Mouse (Mus musculus): ENCODE data around the gene Hsdl1. TPM values are rescaled to one million over a fixed set of nuclear protein-coding genes. Genes with fewer than 3 reads are reported as not detected.

Gene Hsdl1
- total RNA-seq, 2 experiments from 2014 or later, result 11.2 to 13.3 TPM

DNA sequence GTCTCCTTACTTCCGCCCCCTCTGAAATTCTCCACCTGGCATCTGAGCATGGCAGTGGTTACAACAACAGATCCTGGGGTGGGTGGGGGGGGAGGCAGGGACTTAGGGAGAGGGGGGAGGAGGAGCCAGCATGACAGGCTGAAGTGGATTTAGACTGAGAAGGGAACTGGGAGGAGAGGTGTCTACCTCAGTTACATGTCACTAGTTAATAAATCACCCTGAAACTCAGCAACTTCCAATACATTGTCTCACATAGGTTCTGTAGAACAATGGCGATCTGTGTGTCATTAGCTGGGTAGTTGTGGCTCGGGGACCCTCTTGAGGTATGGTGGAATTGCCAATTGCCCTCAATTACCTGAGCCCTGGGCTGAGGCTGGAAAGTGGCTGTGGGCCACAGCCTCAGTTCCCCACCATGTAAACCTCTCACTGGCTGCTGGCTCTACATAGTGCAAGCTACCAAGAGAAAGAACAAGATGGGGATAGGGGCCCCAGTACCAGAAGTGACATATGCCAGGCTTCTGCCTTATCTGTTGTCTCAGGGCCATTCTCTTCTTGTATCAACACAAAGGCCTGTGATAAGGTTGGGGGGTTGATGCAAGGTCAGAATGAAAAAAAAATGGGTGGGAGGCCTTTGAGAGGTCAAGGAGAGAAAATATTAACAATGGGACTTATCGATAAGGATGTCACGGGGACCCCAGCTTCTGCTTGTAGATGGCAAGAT, 5.6 kb upstream of the Hsdl1 start:
- DNase-seq, result no peak

DNA sequence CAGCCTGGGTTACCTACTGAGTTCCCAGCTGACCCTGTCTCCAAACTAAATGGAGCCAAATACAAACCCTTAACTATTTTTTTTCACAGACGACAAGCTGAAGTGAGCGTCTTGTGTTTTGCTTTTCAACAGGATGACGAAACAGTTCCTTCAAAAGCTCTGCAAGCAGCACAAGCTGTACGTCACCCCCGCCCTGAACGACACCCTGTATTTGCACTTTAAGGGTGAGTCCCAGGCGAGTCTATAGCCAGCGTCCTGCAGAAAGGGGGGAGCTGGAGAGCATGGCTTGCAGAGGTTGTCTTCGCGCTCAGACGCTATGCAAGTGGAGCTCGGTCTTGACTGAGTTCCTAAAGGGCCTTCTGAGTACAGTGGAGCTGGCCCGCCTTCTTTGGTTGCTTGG, 4.1 kb upstream of the Hsdl1 start:
- no peak for DNase-seq

DNA sequence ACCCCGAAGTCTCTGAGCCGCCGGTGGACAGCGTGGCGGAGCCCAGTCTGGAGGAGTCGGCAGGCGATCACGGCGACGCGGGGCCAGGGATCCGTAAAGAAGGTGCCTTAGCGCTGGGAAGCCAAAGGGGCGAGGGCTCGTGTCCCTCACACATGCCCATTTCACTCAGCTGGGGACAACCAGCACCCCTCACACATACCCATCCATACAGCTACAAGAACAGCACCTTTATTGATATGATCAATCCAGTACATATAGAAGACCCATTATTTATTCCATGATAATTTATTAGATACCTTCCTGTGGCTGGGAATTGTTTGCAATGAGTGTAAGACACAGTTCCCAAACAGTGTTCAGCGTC, 363 bp upstream of the Hsdl1 start:
- no peak for DNase-seq

DNA sequence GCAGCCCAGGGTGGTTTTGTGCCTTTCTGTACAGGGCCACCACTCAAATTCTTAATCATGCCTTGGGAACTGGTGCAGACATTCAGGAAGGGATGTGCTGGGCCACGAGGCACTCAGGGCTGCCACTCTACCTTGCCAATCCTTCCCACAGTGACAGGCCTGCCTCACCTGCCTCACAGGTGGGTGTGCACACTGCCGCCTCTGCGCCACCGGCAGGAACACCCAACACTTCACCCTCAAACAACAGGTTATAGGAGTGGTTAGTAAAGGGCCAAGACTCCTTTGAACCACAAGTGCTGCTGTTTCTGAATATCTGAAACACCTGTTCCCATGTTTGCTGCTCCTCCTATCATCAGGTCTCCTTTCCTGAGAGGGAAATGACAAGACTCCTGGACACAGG, 2.6 kb downstream of the Hsdl1 start:
- no peak for DNase-seq

DNA sequence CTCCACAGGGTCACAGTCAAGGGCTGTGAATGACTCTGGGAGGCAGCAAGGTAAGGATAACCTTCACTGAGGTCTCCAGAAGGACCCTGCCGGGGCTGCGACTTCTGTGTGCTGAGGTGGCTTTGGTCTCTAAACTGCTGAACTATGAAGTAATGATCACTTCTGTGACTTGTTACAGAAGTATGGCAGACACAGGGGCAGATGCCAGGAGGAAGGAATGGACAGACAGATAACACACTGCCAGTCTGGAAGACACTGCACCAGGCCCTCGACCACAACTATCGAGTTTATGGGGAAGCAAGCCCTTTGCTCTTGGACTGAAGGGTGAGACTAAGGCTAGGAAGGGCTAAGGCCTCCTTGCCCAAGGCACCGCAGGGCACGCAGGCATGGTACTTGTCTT, 3.8 kb downstream of the Hsdl1 start:
- no peak for DNase-seq

DNA sequence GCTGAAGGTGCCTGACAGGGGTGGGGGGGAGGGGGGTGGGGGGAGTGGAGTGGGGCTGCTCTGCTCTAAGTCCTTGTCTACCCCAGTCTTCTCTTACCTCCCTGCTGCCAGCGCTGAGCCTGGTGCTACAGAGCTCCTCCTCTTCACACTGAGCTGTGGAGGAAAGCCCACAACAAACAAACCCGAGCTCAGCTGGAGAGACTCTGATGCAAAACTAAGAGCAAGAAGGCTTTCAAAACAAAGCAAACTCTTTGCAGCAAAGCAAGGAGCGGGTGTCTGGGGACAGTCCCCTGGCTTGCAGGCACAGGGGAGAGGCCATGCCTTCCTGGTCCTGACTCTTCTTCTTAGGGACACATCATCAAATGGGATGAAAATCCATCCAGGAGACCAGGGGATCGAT, 5.1 kb downstream of the Hsdl1 start:
- DNase-seq, result no peak

DNA sequence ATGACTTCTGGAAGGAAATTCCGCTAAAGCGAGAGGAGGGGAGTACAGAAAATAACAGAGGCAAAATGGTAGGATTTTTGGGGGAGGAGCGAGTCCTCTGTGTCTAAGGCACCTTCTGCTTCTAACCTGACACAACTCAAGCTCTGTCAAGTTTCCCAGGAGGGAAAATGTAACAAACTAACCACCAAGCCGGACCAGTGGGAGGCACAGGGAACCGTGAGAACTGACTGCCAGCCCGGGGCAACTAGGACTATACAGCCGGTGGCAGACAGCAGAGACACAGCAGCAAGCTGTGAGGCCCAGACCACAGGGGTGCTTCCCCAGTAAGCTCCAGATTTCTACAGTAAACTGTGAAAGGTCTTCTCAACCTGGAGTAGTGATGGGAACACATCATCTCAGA, 6.0 kb downstream of the Hsdl1 start:
- DNase-seq, result no peak

DNA sequence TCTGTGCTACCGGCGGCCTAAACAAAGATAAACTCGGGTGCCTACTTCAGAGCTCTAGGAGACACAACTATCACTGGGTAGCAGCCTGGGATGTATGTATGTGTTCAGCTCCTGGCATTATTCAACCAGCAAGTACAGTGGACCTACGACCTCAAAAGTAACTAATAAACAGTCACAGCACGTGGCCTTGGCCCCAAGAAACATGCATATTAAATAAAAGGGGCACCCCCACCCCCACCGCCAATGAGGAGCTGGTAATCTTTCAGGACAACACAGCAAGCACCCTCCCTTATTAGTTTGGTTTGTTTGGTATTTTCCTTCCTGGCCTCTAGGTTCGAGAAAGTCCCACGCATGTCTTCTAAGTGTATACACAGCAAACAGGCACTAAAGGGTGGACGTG, 6.7 kb downstream of the Hsdl1 start:
- no peak for DNase-seq

DNA sequence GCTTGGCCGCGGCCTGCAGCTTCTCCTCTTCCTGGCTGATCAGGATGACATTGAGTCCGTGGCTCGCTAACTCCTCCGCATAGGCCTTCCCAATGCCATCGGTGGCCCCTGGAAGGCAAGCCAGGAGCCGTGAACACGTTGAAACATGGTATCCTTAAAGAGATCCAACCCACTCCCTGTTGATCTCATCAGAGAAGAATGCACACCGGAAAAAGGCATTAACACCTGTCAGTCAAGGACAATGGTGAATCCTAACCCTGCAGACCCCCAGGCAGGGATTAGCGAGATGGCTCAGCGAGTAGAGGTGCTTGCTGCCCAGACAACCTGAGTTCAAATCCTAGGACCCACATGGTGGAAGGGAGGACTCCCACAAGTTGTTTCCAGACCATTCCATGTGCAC, 8.6 kb downstream of the Hsdl1 start:
- DNase-seq, result no peak

DNA sequence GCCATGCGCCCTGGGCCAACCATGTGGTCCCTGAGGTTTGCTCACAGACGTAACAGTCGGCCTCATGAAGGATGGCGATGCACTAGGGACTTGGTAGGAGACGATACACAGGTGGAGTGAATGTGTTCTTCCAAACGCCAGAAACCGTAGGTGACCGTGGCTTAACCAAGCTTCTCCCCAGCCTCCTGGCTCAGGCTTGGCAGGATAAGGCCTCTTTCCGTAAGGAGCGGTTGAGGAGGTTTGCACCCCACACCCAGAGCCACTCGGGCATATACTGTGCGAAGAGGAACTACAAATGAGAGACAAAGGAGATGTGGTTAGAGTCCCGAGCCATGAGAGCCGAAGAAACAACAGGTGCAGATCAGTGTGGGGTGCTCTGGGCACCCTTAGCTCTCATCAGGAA, 11.1 kb downstream of the Hsdl1 start:
- no peak for DNase-seq

DNA sequence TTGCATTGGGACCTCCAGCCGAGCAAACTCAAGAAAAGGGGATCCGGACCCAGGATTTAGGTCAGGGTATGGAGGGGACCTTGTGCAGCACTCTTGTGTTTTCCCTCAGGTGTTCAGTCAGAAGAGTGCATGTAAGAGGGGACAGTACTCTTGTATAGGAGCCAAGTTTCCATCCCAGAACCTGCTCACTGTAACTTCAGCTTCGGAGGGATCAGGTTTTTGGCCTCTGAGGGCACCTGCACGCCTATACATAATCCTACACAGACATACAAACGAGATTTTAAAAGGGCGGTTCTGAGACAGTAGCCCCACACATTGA, 15.6 kb downstream of the Hsdl1 start:
- no peak for DNase-seq

DNA sequence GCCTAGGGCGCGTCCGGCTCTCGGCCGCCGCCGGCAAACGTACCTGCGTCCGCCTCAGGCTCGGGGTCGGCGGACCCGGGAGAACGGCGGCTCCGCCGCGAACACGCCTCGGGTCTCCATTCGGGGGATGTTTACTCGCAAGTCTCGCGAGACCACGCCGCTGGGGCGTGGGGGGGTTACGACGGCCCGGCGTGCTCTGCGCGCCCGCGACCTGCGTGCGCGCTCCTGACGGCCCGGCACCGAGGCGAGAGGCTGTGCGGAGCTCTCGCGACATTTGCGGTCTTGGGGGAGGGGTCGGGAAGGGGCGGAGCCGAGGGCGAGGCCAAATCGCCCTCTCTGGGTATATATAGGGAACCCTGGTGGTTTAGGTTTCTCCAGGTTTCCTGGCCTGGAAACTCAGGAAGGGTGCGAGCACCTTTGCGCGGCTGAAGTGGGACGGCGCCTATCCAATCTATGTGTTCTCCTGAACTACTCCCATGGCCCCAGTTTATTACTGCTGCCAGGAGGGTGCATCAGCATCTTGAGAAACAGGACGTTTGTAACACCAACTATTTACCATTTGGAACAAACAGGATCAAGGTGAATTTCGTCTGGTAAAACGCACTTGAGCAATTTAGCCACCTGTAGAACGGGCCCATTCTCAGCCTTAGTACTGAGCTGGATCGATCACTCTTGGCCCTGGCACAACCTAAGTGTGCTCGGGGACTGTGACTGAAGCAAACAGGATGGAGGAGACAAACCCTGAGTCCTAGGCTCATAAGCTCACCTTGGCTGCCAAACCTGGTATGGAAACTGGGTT, 16.2 kb downstream of the Hsdl1 start, which contains the start of gene Mbtps1:
TSS of gene Mbtps1 (minus strand) at position 133 of the 799 bp plus-strand sequence.
- DNase-seq, result peak; percentile 97

DNA sequence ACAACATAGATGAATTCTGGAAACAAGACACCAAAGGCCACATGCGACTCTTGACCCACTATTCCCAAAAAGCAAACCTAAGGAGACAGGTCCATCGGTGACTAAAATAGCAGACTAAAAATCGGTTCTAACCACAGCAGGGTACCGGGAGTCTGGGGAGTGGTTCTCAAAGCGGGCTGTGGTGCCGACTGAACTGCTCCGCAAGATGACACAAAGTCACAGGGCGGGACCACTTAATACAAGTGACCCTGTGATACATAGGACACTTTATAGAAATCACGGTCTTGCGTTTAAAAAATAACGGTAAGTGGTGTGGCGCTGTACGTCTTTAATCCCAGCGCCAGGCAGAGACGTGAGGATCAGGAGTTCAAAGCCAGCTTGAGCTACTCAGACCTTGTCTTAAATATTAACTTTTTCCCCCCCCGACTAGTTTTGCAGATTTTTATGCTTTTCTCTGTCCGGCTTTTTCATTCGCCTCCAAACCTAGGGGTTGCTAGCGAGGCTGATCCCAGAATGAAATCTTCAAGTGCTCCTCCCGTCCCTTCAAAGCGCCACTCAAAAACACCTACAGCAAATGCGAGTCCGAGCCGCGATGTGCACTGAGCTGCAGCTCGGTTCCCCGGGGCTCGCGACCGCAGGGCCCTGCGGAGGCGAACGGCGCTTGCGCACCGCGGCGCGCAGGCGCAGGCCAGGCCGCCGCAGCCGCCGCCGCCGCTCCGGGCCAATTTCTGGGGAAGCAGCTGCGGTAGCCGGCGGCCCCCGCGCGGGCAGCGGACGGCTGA, 17.0 kb downstream of the Hsdl1 start:
- DNase-seq, result no peak

DNA sequence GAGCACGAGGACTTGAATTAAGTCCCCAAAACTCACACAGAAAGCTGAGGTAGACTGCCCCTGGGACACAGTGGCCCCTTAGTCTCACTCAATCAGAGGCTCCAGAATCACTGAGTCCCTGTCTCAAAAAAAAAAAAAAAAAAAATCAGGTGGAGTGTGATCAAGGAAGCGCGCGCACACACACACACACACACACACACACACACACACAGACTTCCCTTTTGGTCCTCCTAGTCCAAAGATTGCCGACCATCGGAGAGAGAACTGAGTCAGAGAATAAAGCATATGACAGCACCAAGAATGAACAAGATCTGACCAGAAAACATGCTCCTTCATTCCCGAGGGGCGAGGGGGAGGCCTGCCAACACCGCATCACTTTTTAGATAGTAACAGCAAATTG, 17.9 kb downstream of the Hsdl1 start:
- DNase-seq, result no peak

DNA sequence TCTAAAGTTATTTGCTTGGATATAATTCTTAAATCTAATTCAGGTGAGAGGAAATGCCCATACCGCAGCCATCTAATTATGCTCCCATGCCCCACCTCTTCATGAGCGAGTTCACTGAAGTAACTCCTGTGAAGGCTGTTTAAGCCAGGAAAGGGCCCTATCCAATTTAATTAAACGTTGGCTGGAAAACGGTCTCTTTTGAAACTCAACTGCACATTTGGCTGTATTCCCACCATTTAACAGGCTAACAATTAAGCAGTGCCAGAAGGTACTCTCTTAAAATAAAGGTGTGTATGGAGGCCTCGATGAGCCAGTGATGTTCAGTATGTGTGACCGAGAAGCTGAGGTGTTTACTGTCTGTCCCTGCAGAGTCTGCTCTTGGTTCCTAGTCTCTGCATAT, 19.1 kb downstream of the Hsdl1 start:
- no peak for DNase-seq

DNA sequence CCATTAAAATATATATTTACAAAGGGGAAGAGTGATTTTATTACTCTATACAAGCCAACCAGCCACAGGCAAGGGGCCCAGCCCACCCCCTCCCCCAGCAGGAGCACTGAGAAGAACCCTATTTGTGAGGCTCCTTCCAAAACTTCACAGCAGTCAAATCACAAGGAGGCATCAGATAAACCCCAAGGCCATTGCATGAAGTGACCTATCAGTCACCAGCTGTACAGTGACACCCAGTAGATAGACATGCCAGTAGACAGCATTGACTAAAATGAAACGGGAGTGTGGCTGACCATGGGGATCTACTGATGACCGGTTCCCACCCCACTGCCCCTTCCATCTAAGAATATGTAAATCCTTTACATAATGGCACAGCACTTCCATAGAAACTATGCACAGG, 22.0 kb downstream of the Hsdl1 start:
- no peak for DNase-seq

DNA sequence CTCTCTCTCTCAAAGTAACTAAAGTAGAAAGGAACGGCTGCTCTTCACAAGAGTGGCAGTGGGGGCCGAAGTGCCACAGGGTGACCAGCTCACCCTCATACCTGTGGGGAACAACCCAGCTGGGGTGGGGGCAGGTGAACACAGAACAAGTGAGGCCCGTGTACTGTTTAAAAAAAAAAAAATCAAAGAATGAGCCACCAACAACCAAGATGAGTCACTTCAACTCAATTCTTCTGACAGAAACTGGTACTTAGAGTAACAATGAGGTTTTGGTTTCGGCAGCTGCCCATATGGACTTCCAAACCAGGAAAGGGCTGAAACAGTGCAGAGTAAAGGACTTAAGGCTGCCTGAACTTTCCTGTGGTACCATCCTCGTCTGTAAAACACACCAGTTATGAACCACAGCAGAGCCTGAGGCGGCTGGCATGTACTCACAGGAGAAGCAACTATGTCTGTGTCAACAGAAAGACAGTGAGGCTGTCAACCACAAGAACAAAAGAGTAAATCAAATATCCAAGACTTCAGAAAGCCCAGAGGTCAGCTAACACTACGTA, 26.3 kb downstream of the Hsdl1 start:
- no peak for DNase-seq

DNA sequence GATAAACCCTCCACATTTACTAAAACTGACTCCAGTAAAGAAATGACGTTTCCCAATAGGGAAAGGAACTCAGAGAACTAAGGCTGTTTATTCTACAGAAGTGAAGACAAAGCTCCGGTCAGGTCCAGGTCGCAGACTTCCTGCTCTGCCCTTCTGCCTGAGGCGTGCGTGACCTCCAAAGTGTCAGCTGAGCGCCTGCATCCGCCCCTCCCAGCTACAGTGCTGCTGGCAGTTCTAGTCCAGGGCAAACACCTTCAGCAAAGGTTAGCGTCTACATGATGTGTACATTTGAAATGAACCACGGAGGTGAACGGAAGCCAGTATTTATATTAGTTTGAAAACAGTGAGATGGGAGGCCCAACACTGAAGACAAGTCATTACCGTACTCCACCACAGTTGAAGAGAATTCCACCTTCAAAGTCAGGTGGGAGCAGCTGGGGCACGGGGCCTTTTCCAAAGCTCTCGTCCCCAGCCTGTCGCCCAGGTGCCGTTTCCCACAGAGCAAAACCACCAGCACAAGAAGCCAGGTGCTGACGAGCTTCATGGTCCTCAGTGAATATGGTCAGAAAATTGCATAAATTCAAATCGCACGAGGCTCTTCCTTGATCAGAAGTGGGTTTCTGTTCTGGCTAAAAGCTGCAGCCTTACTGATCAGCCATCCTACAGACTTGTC, 27.8 kb downstream of the Hsdl1 start:
- DNase-seq, result no peak

DNA sequence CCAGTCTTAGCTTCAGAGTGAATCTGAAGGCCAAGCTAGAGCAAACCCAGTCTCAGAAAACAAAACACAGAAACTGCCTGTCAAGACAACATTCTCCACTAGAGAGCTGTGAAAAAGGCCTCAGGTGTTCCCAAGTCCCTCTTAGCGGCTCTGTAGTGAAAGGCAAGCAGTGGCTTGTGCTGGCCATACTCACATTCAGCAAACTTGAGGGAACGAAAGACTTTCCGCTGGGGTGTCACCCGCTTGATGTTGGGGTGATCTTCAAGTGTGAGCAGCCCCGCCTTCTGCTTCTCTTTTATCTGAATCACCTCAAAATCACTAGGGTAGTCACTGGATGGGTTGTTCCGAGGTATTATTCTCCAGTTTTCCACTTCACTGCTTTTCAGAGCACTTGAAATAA, 29.2 kb downstream of the Hsdl1 start:
- no peak for DNase-seq

DNA sequence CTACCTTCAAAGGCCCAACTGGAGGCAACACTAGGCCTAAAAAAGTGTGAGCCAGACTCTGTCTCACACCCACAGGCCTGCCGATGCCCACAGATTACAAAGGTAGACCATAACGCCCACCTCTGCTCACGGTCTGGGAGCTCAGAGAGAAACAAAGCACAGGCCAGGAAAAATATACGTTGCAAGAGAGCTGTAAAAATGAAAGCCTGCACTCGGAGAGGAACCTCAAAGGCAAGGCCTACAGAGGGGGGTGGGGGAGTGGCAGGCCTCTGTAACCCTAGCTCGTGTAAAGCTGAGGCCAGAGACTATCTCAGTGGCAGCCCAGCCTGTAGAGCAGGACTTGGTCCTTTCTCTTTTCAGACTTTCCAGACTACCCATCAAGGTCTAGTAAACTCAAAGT, 29.8 kb downstream of the Hsdl1 start:
- DNase-seq, result no peak

DNA sequence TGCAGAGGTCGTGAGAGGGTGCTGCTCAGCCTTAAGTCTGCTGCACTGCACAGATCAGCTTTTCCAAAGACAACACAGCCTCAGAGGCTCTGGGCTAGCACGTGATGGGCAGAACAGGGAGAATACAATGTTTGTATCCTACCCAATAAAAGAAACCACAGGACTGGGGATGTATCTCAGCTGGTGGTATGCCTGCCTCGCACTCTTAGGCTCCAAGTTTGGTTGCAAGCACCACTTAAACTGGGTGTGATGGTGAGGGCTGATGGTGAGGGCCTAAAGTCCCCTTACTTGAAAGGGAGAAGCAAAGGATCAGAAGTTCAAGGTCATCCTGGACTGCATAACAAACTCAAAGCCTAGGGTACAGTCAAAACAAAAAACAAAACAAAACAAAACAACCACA, 30.4 kb downstream of the Hsdl1 start:
- no peak for DNase-seq

DNA sequence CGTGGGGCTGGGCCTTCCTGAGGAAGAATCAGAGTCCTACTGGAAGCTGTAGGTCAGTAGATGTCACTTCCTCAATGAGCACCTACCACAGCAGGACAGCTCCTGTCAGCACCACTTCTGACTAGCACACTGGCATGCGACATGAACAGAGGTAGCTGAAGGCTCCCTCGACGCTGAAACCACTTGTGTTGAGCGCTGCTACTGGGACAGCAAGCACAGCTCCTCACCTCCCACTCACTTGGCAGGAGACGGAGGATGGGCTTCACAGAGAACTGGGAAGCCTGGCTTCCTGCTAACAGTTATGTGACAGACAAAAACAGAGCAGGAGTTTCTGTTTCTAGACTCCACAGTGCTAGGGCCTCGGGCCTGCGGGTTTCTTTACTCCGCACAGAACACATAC, 43.0 kb downstream of the Hsdl1 start:
- no peak for DNase-seq

DNA sequence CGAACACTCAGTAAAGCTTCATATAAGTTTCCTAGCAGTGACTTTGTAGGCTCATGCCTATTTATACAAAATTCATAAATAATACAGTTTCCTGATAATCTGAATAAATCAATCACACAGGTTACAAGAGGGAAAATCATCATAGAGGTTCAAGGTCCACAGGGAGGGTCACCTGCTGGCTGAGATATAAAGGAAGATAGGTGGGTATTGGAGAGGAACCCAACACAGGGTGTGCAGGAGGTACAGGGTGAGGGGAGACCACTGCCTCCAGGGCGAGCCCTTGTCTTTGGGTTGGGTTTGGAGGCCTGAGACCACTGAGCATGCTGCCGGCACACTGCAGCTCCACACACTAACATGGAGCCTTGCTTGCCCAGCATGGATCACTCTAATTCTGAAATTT, 43.6 kb downstream of the Hsdl1 start:
- no peak for DNase-seq
